Mouse (Mus musculus) liver, embryonic 14.5 days (tissue): ENCODE measurements around the gene Fgfr2.

Source experiments
- CTCF ChIP-seq: IDR thresholded peaks from 2 replicates; pipeline ENCODE4 v1.5.1; 2016; ENCODE audit warnings: antibody characterized with exemption, low read depth, control low read depth
- EP300 ChIP-seq: IDR thresholded peaks from 2 replicates; pipeline ENCODE4 v1.6.1; 2016; ENCODE audit warnings: antibody characterized with exemption, low read depth

DNA sequence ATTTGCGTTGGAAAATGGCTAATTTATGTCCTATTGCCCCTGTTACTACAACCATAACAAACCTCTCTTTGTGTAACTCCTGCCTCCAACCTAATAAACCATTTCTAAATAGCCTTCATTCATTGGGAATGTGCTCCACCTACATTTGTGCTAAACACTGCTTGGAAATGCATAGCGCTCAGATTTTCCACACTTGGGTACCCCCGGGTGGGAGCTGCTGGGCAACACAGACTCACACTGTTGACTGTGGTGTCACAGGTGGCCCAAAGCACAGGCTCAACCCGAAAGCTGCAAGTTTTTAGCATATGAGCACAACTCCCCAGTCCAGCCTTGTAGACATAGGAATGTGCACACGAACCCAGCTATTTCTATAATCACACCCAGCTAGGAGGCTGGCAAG is 2939.2 kb downstream of the Fgfr2 start:
- TF ChIP-seq CTCF (no peak), EP300 (no peak)
